Mouse (Mus musculus) Patski (cell line): ENCODE results near the gene Rangap1. TPM values are rescaled to one million over a fixed set of nuclear protein-coding genes. Genes with fewer than 3 reads are reported as not detected.
A peak's percentile ranks its signal among the peaks of the same experiment; 100 is the strongest.
"Not testable (repeated sequence)": the region's sequence is repeated elsewhere in the genome, so short reads cannot be mapped to it uniquely, and the experiment has no call there.

Source experiments
- ATAC-seq: fragments of 100-300 bp; one replicate; pipeline ENCODE4 v1.8.0; 2021
- CTCF ChIA-PET: fragments of 350-600 bp; sonication (Branson Sonifier 250); formaldehyde crosslinking; loops from one replicate; lab custom pipeline; 2022; ENCODE audit warnings: inconsistent platforms; lab: Charles Lee
- POLR2A ChIA-PET: fragments of 350-600 bp; sonication (Branson Sonifier 250); formaldehyde crosslinking; loops from one replicate; lab custom pipeline; 2022; ENCODE audit warnings: antibody characterized with exemption, inconsistent platforms; lab: Charles Lee
- DNase-seq: peaks from one replicate; pipeline ENCODE4 v3.0.0-alpha.2; 2011; ENCODE audit warnings: low read depth, low spot score
- H3K27me3 ChIP-seq: fragments of 371-371 bp; one replicate; pipeline ENCODE4 v1.5.1; 2021
- CTCF ChIP-seq: fragments of 100-300 bp; IDR thresholded peaks from one replicate; pipeline ENCODE4 v1.5.1; 2021
- in situ Hi-C: fragments of 300-500 bp; cut with MboI; formaldehyde crosslinking; loops from 3 replicates; pipeline ENCODE4 v1.11.1; 2018; ENCODE audit warnings: low pct_unique_long_range_greater_than_20kb, mixed read lengths
- polyA plus RNA-seq: library from polyadenylated mRNA; unstranded; gene quantifications from one replicate; pipeline ENCODE4 v1.2.3, GENCODE M21; 2021

Gene Rangap1
- polyA plus RNA-seq, 1 experiment from 2014 or later: 120 TPM

- POLR2A ChIA-PET, ATAC-seq, DNase-seq, H3K27me3 ChIP-seq, in situ Hi-C loops: not testable (repeated sequence)
- peak; percentile 49 for TF ChIP-seq CTCF
- CTCF ChIA-PET: interaction anchor here (1.4 kb wide), 1 partner anchor 11 kb away, joined by 4 read pairs; no protein-coding TSS in a partner anchor
These were observed 3.0 kb downstream of the Rangap1 start for GRCm38 (mm10) chr15:81742368-81742767.

- ATAC-seq (no peak), DNase-seq (no peak)
- TF ChIP-seq CTCF: peak; percentile 53
- no peaks in the 10 kb centered on the region for H3K27me3 ChIP-seq
- ChIA-PET POLR2A (no interaction called here), CTCF (no interaction called here)
- in situ Hi-C loops: no loop called here
These were observed 5.4 kb downstream of the Rangap1 start for GRCm38 (mm10) chr15:81739924-81740323.

- TF ChIP-seq CTCF: no peak
- POLR2A ChIA-PET: interaction anchor here (0.6 kb wide), 1 partner anchor 31 kb away, joined by 6 read pairs; no protein-coding TSS in a partner anchor
- ATAC-seq: no peak
- no peak for DNase-seq
- CTCF ChIA-PET: no interaction called here
- no peaks in the 10 kb centered on the region for H3K27me3 ChIP-seq
- in situ Hi-C loops: no loop called here
These were observed 6.0 kb downstream of the Rangap1 start for GRCm38 (mm10) chr15:81739296-81739695.

- ATAC-seq (no peak), DNase-seq (no peak)
- ChIA-PET CTCF (no interaction called here), POLR2A (no interaction called here)
- TF ChIP-seq CTCF: no peak
- in situ Hi-C loops: no loop called here
- no peaks in the 10 kb centered on the region for H3K27me3 ChIP-seq
These were observed 10.3 kb downstream of the Rangap1 start for GRCm38 (mm10) chr15:81735075-81735474.

GRCm38 (mm10) chr15:81729792-81730635, 15.3 kb downstream of the Rangap1 start:
- ChIA-PET CTCF (no interaction called here), POLR2A (no interaction called here)
- H3K27me3 ChIP-seq: no peaks in the 10 kb centered on the region
- ATAC-seq (peak; percentile 91), DNase-seq (peak; percentile 93)
- in situ Hi-C loops: no loop called here
- TF ChIP-seq CTCF: no peak

- ChIA-PET POLR2A (interaction anchor here (1.6 kb wide), 1 partner anchor 8 kb away, joined by 3 read pairs; no protein-coding TSS in a partner anchor), CTCF (no interaction called here)
- no peak for TF ChIP-seq CTCF
- H3K27me3 ChIP-seq: no peaks in the 10 kb centered on the region
- DNase-seq: no peak
- in situ Hi-C loops: no loop called here
- ATAC-seq: peak; percentile 38
These were observed 16.0 kb downstream of the Rangap1 start for GRCm38 (mm10) chr15:81729241-81729791.

GRCm38 (mm10) chr15:81725965-81726364, 19.4 kb downstream of the Rangap1 start:
- ChIA-PET POLR2A (no interaction called here), CTCF (no interaction called here)
- no peak for DNase-seq
- in situ Hi-C loops: no loop called here
- H3K27me3 ChIP-seq: no peaks in the 10 kb centered on the region
- ATAC-seq: no peak
- no peak for TF ChIP-seq CTCF

- ChIA-PET CTCF (no interaction called here), POLR2A (no interaction called here)
- ATAC-seq (no peak), DNase-seq (no peak)
- H3K27me3 ChIP-seq: no peaks in the 10 kb centered on the region
- TF ChIP-seq CTCF: no peak
- in situ Hi-C loops: no loop called here
These were observed 21.7 kb downstream of the Rangap1 start for GRCm38 (mm10) chr15:81723653-81724052.

- ATAC-seq (no peak), DNase-seq (no peak)
- in situ Hi-C loops: no loop called here
- CTCF ChIA-PET: no interaction called here
- POLR2A ChIA-PET: interaction anchor here (1.5 kb wide), 1 partner anchor 13 kb away, joined by 6 read pairs; no protein-coding TSS in a partner anchor
- no peak for TF ChIP-seq CTCF
- H3K27me3 ChIP-seq: no peaks in the 10 kb centered on the region
These were observed 23.0 kb downstream of the Rangap1 start for GRCm38 (mm10) chr15:81722361-81722760.

- DNase-seq (no peak), ATAC-seq (no peak)
- in situ Hi-C loops: no loop called here
- no peak for TF ChIP-seq CTCF
- no peaks in the 10 kb centered on the region for H3K27me3 ChIP-seq
- CTCF ChIA-PET: interaction anchor here (1.1 kb wide), 1 partner anchor 11 kb away, joined by 3 read pairs; no protein-coding TSS in a partner anchor
- POLR2A ChIA-PET: interaction anchor here (0.9 kb wide), 1 partner anchor 9 kb away, joined by 4 read pairs; no protein-coding TSS in a partner anchor
These were observed 26.2 kb downstream of the Rangap1 start for GRCm38 (mm10) chr15:81719139-81719531.
